ENCODE assay signal across 10 mouse cellular contexts in the genomic region with DNA sequence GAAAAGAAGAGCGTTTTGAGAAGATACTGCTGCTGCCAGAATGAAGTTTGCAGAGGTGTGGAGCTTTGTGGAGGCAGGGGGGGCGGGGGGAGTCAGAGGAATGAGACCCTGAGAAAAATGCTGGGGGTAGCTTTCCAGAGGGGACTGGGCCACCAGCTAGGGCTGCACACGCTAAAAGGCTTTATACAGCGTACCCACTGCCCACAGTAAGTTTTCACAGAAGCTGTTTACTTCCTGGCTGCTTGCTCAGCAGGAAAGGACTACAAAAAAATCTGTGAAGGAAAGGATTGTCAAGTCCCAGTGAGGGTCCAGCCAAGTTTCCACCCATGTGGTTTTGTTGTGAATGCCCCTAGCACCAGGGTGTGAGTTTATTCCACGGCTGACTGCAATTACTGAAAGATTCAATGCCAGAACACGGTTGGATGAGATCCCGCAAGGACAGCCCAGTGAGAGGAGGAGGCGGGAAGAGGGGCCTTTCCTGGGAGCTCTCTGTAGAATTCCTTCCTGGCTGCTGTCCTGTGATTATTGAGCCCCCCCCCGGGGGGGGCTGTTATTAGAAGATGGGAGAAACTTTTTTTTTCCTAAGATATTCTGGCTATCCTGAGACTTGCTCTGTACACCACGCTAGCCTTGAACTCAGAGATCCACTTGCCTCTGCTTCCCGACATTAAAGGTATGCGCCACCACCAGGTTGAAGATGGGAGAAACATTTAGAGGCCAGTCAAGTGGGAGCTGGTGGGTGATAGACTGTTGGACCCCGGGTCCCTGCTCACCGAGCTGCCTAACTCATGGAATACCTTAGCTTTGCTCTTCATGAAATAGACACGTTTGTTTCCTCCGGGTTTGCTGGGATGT. TPM values are rescaled to one million over a fixed set of nuclear protein-coding genes. Genes with fewer than 3 reads are reported as not detected.
DNase-seq lines count a peak whose midpoint lies in the region; ATAC-seq and TF ChIP-seq lines count a peak whose summit lies in the region.
"Had no signal": no experiment of that assay in that cellular context is flagged by ENCODE, and none has a peak within 500 bp of the region (broad histone marks: within the 10 kb centered on the region; RNA-seq: fewer than 3 reads in every experiment).

No protein-coding gene starts in this region.

- H3K27ac ChIP-seq in forebrain, postnatal 0 days (ENCODE audit: low read depth, low read length), result no peak overlapping the region
- H3K27ac ChIP-seq: heart, embryonic 15.5 days had no signal

- ATAC-seq in forebrain, postnatal 0 days, result peak; percentile 85

- no peaks in the 10 kb centered on the region for H3K36me3 ChIP-seq in forebrain, postnatal 0 days (ENCODE audit: insufficient read depth)
- H3K36me3 ChIP-seq: heart, embryonic 15.5 days had no signal

- intact Hi-C loops in left cerebral cortex, postnatal 14 days (cut with DNase I), result no loop called here

- H3K4me1 ChIP-seq in forebrain, postnatal 0 days (ENCODE audit: insufficient read depth), result no peaks in the 10 kb centered on the region

- 0 out of 2 replicates have a peak, but pooled peaks have one; percentile 15 for TF ChIP-seq CTCF in forebrain, postnatal 0 days (IDR thresholded peaks at IDR 0.05; ENCODE audit: low read depth)

- WGBS in forebrain, postnatal 0 days, result 26% methylated on average over 16 of the region's 16 CpGs

- H3K9ac ChIP-seq in forebrain, postnatal 0 days, result no peak overlapping the region
- H3K9ac ChIP-seq: heart, embryonic 15.5 days had no signal

- no peaks in the 10 kb centered on the region for H3K27me3 ChIP-seq in forebrain, postnatal 0 days (ENCODE audit: insufficient read depth, low read length)
- H3K27me3 ChIP-seq: heart, embryonic 15.5 days had no signal

- H3K9me3 ChIP-seq in forebrain, postnatal 0 days (ENCODE audit: low read length), result no peaks in the 10 kb centered on the region
- H3K9me3 ChIP-seq: heart, embryonic 15.5 days; megakaryocyte, embryonic 14.5 days had no signal

- DNase-seq in embryo, embryonic 10.5 days (ENCODE audit: low spot score), result peak; percentile 9
- DNase-seq in embryo, embryonic 10 days (ENCODE audit: low spot score), result no peak
- DNase-seq in Muller cell, postnatal 12 days (ENCODE audit: inconsistent ontology term), result peak; percentile 90
- DNase-seq in forebrain, postnatal 0 days, result peak; percentile 71
- DNase-seq in left cerebral cortex, postnatal 14 days (ENCODE audit: low spot score in 2 of 2), result peak; percentile 19 to 20
- DNase-seq in retina, postnatal 1 day, result peak; percentile 60
- no peak for DNase-seq in adrenal gland, postnatal 25 days
- no peak for DNase-seq in yolk sac, embryonic 10.5 days (ENCODE audit: low spot score)

- no peak overlapping the region for H3K4me3 ChIP-seq in forebrain, postnatal 0 days (ENCODE audit: low read depth, low read length)
- H3K4me3 ChIP-seq: heart, embryonic 15.5 days; megakaryocyte, embryonic 14.5 days had no signal

- H3K4me2 ChIP-seq in forebrain, postnatal 0 days (ENCODE audit: low read depth), result no peak overlapping the region
- H3K4me2 ChIP-seq: heart, embryonic 15.5 days had no signal

RNA-seq across cellular contexts. Expression of a gene that starts 49.8 kb away (rescaled TPM):
- total RNA-seq in forebrain, postnatal 0 days (2014; rRNA removed), result 0.14 TPM in 1 of 2 replicates, not detected in the other
- not detected in 2 replicates for polyA plus RNA-seq in forebrain, postnatal 0 days (2015; fragmentation: Nextera tagmentation; extraction: Ambion mirVana)
- under 1 TPM in 1 of 2 experiments, not detected in 1; 0.27 TPM for total RNA-seq in left cerebral cortex, postnatal 14 days (2021)
- not detected in 2 replicates for total RNA-seq in adrenal gland, postnatal 25 days (2021)
- polyA plus RNA-seq: heart, embryonic 15.5 days had no signal

RNA-seq across cellular contexts. Expression of a gene that starts 56.9 kb away (rescaled TPM):
- total RNA-seq in forebrain, postnatal 0 days (2014; rRNA removed), result not detected in 2 replicates
- polyA plus RNA-seq in forebrain, postnatal 0 days (2015; fragmentation: Nextera tagmentation; extraction: Ambion mirVana), result 0.60 and 0.67 TPM in 2 replicates
- not detected for total RNA-seq in left cerebral cortex, postnatal 14 days (2021)
- not detected in 2 replicates for total RNA-seq in adrenal gland, postnatal 25 days (2021)

Comparison
In these comparisons a context has a peak if more than half of its experiments do, and no peak if none do; other contexts are left out.
1. DNase-seq: peak in embryo, embryonic 10.5 days (single experiment), Muller cell, postnatal 12 days (single experiment), forebrain, postnatal 0 days (single experiment), left cerebral cortex, postnatal 14 days (2 of 2) and retina, postnatal 1 day (single experiment); none in embryo, embryonic 10 days (single experiment), adrenal gland, postnatal 25 days (single experiment) and yolk sac, embryonic 10.5 days (single experiment).